Mouse (Mus musculus) liver, postnatal 0 days (tissue): ENCODE measurements around the gene Rgs6.

Source experiments
- CTCF ChIP-seq: sonication (generic); IDR thresholded peaks from 2 replicates; pipeline ENCODE4 v1.5.1; 2016; ENCODE audit warnings: antibody characterized with exemption, low read depth
- EP300 ChIP-seq: IDR thresholded peaks from 2 replicates; pipeline ENCODE4 v1.6.1; 2016; ENCODE audit warnings: antibody characterized with exemption, low read depth, mild to moderate bottlenecking

DNA sequence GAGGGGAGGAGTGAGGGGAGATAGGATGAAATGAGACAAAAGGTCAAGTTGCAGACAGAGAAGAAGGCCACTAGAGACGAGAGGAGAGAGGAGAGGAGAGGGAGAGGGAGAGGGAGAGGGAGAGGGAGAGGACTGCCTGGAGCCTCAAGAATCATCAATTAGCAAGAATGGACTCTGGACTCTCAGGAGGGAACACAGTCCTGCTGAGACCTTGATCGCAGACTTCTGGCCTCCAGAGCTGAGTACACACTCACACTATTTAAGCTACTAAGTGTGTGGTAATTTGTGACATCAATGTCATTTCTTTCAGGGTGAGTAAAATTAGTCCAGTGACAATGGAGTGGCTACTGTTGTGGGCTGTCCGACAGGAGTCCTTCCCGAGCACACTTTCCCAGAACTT, 495.3 kb downstream of the Rgs6 start:
- TF ChIP-seq EP300 (no peak), CTCF (no peak)
